Mouse (Mus musculus) midbrain, embryonic 16.5 days (tissue): ENCODE data around the gene Ddr1. TPM values are rescaled to one million over a fixed set of nuclear protein-coding genes. Genes with fewer than 3 reads are reported as not detected.
"Not testable (repeated sequence)": the region's sequence is repeated elsewhere in the genome, so short reads cannot be mapped to it uniquely, and the experiment has no call there.

Experiments
- ATAC-seq: fragments of 200-750 bp; cut with Nextera tagmentation; 2 replicates; pipeline ENCODE4 v1.8.0; 2017; ENCODE audit warnings: moderate TSS enrichment
- H3K27ac ChIP-seq: fragments of 300-500 bp; sonication (generic); 2 replicates; pipeline ENCODE4 v1.5.1; 2014; ENCODE audit warnings: mild to moderate bottlenecking, low read length, mixed read lengths
- H3K27me3 ChIP-seq: fragments of 300-500 bp; sonication (generic); 2 replicates; pipeline ENCODE4 v1.6.1; 2014; ENCODE audit warnings: low read depth, low read length, mixed read lengths; ENCODE audit not compliant: control insufficient read depth, insufficient read depth
- H3K36me3 ChIP-seq: fragments of 300-500 bp; sonication (generic); 2 replicates; pipeline ENCODE4 v1.6.1; 2014; ENCODE audit warnings: mild to moderate bottlenecking, low read length, moderate library complexity, mixed read lengths; ENCODE audit not compliant: control insufficient read depth, insufficient read depth
- H3K4me1 ChIP-seq: fragments of 300-500 bp; sonication (generic); 2 replicates; pipeline ENCODE4 v1.6.1; 2014; ENCODE audit warnings: mild to moderate bottlenecking, low read length, mixed read lengths; ENCODE audit not compliant: control insufficient read depth, insufficient read depth
- H3K4me2 ChIP-seq: fragments of 300-500 bp; sonication (generic); 2 replicates; pipeline ENCODE4 v1.6.1; 2014; ENCODE audit warnings: mild to moderate bottlenecking, low read length, mixed read lengths
- H3K4me3 ChIP-seq: fragments of 300-500 bp; sonication (generic); 2 replicates; pipeline ENCODE4 v1.5.1; 2014; ENCODE audit warnings: low read depth, mild to moderate bottlenecking, low read length, moderate library complexity, mixed read lengths
- H3K9ac ChIP-seq: fragments of 300-500 bp; sonication (generic); 2 replicates; pipeline ENCODE4 v1.6.1; 2014; ENCODE audit warnings: low read depth, low read length, mixed read lengths
- H3K9me3 ChIP-seq: fragments of 300-500 bp; sonication (generic); replicated peaks from 2 replicates; pipeline ENCODE4 v1.6.1; 2014; ENCODE audit warnings: mild to moderate bottlenecking, low read length, mixed read lengths; ENCODE audit not compliant: control insufficient read depth, poor library complexity, severe bottlenecking
- WGBS: fragments of 180-500 bp; shearing (Covaris S2); extraction: QIAGEN DNeasy Blood & Tissue Kit; methylation state at CpG from one replicate; pipeline ENCODE4 v1.1.7; 2014; 5-methylcytosine and 5-hydroxymethylcytosine counted together
- polyA plus RNA-seq: library from polyadenylated mRNA; unstranded; fragments of >200 nt; fragmentation: Nextera tagmentation; extraction: Ambion mirVana; gene quantifications from 2 replicates; pipeline ENCODE4 v1.2.1, GENCODE M21; 2015

Ddr1 gene
- polyA plus RNA-seq, 1 experiment from 2014 or later: 87.8 TPM

DNA sequence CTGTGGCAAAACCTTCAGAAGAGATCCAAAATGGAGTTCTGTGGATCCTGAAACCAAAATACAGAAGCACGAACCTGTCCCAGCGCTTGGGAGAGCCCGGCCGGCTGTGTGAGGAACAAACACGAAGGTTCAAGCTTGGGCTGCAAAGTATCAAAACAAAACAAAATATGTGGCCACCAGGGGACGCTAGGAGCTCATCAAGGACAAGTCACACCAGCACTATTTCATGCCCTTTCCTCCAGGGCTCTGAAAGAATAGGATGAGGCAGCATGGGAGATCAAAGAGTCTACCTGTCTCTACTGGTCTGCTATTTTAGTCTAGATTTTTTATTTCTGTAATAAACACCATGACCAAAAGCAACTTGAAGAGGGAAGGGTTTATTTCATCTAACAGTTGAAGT lies 35.3 kb upstream of the Ddr1 start:
- no peak overlapping the region for H3K27ac ChIP-seq
- H3K9ac ChIP-seq: no peak overlapping the region
- H3K4me1 ChIP-seq: no peaks in the 10 kb centered on the region
- H3K9me3 ChIP-seq: no peaks in the 10 kb centered on the region
- 0 out of 2 replicates have a peak, but pooled peaks have one; percentile 33 for ATAC-seq
- H3K36me3 ChIP-seq: no peaks in the 10 kb centered on the region
- H3K4me2 ChIP-seq: no peak overlapping the region
- no peaks in the 10 kb centered on the region for H3K27me3 ChIP-seq
- H3K4me3 ChIP-seq: no peak overlapping the region
- whole genome bisulfite sequencing: 22% methylated on average over 6 of the region's 6 CpGs

DNA sequence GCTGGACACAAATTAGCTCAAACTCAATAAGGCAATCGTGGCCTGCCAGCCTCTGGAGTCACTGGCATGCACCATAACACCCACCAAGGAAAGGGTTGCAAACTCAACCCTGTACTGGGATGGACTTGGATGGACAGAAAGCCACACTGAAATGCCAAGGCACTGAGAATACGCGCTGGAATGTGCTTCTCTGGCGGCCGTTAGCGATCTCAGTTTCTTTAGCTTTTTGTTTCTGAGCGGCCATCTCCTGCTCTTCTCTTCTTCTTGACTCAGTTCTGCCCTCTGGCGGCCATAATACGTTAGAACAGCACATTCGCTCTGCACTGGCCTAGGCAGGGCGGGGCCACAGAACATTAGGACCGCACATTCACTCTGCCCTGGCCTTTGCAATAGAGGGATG lies 33.3 kb upstream of the Ddr1 start:
- Histone ChIP-seq H3K36me3 (no peaks in the 10 kb centered on the region), H3K9ac (no peak overlapping the region), H3K4me1 (no peaks in the 10 kb centered on the region), H3K27ac (no peak overlapping the region), H3K4me2 (no peak overlapping the region), H3K27me3 (no peaks in the 10 kb centered on the region), H3K9me3 (no peaks in the 10 kb centered on the region), H3K4me3 (no peak overlapping the region)
- 9% methylated on average over 12 of the region's 12 CpGs for WGBS
- ATAC-seq: no peak

DNA sequence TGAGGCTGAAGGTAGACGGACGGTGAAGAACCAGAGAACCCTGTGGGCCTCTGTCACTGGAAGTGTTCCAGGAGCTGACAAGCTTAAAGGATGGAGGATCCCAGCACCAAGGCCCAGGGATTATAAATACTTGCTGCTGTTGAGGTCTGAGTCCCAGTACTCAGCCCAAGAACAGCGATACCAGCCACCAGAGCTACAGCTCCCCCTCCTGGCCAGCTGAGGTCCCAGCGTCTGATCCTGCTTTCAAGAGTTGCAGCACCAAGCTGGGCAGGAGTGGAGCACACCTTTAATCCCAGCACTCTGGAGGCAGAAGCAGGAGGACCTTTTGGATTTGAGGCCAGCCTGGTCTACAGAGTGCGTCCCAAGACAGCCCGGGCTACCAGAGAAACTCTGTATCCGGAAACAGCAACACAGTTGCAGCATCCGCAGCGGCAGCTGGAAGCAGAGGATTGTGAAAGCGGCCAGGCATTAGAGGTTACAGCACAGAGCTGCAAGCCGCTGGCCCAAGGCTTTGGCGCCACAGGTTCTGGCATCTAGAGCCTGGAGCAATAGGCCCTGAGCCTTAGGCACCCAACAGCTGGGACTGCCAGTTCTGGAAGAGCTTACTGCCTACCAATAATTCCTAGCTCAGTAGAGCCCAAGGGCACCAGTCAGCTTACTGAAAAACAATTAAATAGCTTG lies 32.0 kb upstream of the Ddr1 start:
- H3K4me3 ChIP-seq: no peak overlapping the region
- no peaks in the 10 kb centered on the region for H3K4me1 ChIP-seq
- H3K9ac ChIP-seq: no peak overlapping the region
- no peaks in the 10 kb centered on the region for H3K27me3 ChIP-seq
- no peaks in the 10 kb centered on the region for H3K9me3 ChIP-seq
- no peak overlapping the region for H3K27ac ChIP-seq
- no peaks in the 10 kb centered on the region for H3K36me3 ChIP-seq
- no peak; the same call in 1 of the 2 replicates for ATAC-seq
- 40% methylated on average over 12 of the region's 12 CpGs for WGBS
- H3K4me2 ChIP-seq: no peak overlapping the region

DNA sequence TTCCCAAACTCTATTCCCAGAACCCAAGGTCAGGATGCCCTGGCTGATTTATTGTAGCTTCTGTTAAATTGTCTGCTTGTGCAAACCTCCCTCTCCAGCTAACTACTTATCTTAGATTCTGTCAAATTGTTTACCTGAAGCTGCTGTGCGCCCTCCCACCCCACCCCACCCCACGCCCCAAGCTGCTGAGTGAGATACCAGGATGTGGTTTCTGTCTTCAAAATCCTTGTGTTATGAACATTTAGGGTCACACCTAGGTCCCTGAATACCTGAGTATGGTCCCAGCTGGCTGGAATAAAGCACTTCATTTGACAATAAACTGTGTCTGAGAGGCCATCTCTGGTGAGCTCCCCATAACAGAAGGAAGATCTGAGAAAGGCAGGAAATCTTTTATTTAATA lies 30.1 kb upstream of the Ddr1 start:
- H3K4me3 ChIP-seq: no peak overlapping the region
- WGBS: 90% methylated on average over 2 of the region's 2 CpGs
- no peaks in the 10 kb centered on the region for H3K36me3 ChIP-seq
- no peaks in the 10 kb centered on the region for H3K27me3 ChIP-seq
- no peak for ATAC-seq
- no peak overlapping the region for H3K4me2 ChIP-seq
- H3K27ac ChIP-seq: no peak overlapping the region
- no peaks in the 10 kb centered on the region for H3K9me3 ChIP-seq
- no peaks in the 10 kb centered on the region for H3K4me1 ChIP-seq
- H3K9ac ChIP-seq: no peak overlapping the region

DNA sequence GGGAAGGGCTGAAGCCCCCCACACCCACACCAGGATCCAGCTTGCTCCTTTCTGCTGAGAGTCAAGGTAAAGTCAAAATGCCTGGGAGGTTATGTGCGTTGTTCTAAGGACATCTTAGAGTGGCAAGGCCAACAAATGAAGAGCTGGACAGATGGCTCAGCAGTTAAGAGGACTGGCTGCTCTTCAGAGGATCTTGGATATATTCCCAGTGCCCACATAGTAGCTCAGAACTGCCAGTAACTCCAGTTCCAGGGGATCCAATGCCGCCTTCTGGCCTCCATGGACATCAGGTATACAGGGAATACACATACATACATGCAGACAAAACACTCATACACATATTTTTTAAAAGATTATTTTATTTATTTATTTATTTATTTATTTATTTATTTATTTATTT lies 29.0 kb upstream of the Ddr1 start:
- WGBS: 90% methylated on average over 2 of the region's 2 CpGs
- Histone ChIP-seq H3K9ac (no peak overlapping the region), H3K4me3 (no peak overlapping the region), H3K4me2 (no peak overlapping the region), H3K9me3 (no peaks in the 10 kb centered on the region), H3K4me1 (no peaks in the 10 kb centered on the region), H3K36me3 (no peaks in the 10 kb centered on the region), H3K27ac (no peak overlapping the region), H3K27me3 (no peaks in the 10 kb centered on the region)
- ATAC-seq: no peak

DNA sequence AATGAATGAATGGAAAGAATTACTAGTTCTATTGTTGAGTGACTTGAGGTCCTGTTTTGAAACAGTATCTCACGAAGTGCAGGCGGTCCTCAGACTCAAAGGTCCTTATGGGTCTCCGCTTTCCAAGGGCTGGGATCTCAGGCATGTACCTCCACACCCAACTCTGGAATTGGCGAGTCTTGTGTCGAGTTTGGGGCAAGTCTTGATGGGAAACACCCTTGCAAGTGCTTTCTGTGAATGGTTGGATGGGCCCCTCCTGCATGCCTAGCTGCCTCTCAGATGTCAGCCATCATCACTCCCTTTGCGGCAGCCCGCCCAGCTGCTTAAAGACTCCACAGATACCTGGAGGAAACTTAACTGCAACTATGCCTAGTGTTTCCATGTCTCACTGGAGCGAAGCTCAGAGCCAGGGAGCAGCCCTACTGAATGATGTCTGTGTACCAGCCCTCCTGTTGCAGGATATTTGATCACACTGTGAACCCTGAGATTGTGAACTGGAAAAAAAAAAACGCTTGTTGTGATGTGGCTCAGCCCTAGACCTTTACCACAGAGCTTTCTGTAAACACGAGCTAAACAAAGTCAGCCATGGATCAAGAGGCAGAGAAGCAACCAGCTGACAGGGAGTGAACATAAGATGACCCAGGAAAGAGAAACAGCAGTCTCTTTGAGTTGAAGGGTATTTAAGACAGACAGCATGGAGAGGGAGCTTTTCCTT lies 27.2 kb upstream of the Ddr1 start:
- no peaks in the 10 kb centered on the region for H3K36me3 ChIP-seq
- H3K4me3 ChIP-seq: no peak overlapping the region
- no peak overlapping the region for H3K9ac ChIP-seq
- H3K27ac ChIP-seq: no peak overlapping the region
- no peaks in the 10 kb centered on the region for H3K4me1 ChIP-seq
- ATAC-seq: no peak
- no peaks in the 10 kb centered on the region for H3K27me3 ChIP-seq
- H3K9me3 ChIP-seq: no peaks in the 10 kb centered on the region
- H3K4me2 ChIP-seq: no peak overlapping the region
- WGBS: 69% methylated on average over 10 of the region's 10 CpGs

DNA sequence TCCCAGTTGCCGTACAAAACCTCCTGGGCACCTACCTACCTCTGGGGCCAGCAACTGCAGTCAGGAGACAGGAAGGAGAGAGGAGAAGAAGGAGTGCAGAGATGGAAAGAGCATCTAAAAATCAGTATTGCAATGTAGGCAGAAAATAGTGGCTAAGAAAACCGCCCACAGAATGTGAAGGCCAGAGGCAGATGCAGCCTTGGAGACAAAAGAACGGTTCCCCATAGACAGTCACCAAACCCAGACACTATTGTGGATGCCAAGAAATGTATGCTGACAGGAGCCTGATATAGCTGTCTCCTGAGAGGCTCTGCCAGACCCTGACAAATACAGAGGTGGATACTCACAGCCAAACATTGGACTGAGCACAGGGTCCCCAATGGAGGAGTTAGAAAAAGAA lies 25.7 kb upstream of the Ddr1 start:
- 73% methylated on average over 3 of the region's 3 CpGs for WGBS
- H3K9me3 ChIP-seq, H3K4me2 ChIP-seq, H3K36me3 ChIP-seq, ATAC-seq, H3K4me1 ChIP-seq, H3K4me3 ChIP-seq, H3K27ac ChIP-seq, H3K27me3 ChIP-seq, H3K9ac ChIP-seq: not testable (repeated sequence)

DNA sequence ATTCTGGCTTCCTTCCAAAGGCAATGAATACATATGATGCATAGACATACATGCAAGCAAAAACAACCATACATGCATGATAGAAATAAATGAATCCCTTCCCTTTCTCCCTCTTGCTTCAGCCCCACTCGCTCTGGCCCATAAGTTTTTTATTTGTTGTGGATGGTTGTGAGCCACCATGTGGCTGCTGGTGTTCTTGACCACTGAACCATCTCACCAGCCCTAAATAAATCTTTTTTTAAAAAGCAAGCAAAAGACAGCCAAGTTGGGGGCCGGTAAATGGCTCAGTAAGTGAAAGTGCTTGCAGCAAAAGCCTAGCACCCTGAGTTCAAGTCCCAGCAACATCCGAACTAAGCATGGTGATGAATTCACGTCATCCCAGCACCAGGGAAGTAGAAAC lies 24.4 kb upstream of the Ddr1 start:
- Histone ChIP-seq H3K4me1 (no peaks in the 10 kb centered on the region), H3K27ac (no peak overlapping the region), H3K9me3 (no peaks in the 10 kb centered on the region), H3K4me2 (no peak overlapping the region), H3K9ac (no peak overlapping the region), H3K36me3 (no peaks in the 10 kb centered on the region), H3K4me3 (no peak overlapping the region), H3K27me3 (no peaks in the 10 kb centered on the region)
- 71% methylated on average over 4 of the region's 4 CpGs for WGBS
- no peak for ATAC-seq

DNA sequence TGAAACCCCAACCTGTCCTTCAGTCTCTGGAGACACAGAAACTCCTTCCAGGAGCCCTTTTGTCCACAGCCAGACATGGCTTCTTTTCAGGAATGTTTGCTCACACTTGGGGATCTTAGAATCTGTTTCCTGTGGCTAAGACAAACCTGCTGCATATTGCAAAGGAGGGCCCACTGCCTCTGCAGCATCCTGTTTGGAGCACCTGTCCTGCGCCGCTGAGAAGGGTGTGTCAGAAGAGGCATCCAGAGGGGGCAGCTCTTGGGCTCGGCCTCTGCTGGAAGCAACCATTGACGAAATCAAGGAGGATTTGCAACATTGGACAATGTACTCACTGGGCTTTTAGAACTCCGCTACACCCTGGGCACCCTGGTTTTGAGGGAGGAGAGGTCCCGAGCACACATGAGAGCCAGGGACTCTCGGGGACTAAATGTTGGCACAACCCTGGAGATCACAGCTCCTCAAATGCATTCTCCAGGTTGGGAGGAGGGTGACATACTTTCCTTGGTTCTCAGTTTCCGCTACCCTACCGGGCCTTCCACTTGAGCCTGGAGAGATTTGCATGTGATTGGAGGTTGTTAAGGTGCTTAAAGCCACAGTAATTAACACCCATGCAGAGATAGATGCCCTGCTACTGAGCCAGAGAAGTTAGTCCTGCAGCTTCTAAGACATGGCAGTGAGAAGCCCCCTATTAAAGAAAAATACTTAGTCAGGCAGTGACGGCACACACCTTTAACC lies 23.2 kb upstream of the Ddr1 start:
- no peak for ATAC-seq
- no peak overlapping the region for H3K27ac ChIP-seq
- H3K27me3 ChIP-seq: no peaks in the 10 kb centered on the region
- H3K9ac ChIP-seq: no peak overlapping the region
- WGBS: 32% methylated on average over 10 of the region's 10 CpGs
- no peaks in the 10 kb centered on the region for H3K4me1 ChIP-seq
- H3K36me3 ChIP-seq: no peaks in the 10 kb centered on the region
- H3K4me2 ChIP-seq: no peak overlapping the region
- no peaks in the 10 kb centered on the region for H3K9me3 ChIP-seq
- H3K4me3 ChIP-seq: no peak overlapping the region
